Mouse (Mus musculus) cerebellum, postnatal 10 days (tissue): ENCODE data around the gene Vmn2r26.
"Not testable (repeated sequence)": the region's sequence is repeated elsewhere in the genome, so short reads cannot be mapped to it uniquely, and the experiment has no call there.

Experiments
- DNase-seq, 2 experiments: peaks; one replicate each; pipeline ENCODE4 v3.0.0; 2021; ENCODE audit warnings: mixed read lengths in 2 of 2

Vmn2r26 gene

DNA sequence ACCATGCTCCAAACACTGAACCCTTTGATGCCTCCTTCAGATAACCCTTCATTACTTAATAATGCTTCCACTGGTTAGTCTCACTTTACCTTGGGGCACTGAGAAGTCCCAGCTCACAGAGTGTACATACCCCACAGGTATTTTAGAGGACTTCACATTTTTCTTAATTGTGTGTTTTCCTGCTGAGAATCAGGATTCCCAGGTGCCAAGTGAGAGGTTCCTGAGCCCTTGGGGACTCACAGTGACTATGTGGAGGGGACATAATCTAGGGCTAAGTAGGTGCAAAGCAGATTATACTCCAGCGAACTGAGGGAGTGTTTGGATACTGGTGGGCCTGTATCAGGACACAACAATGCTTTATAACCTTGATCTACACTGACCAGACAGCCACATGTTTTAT lies at the start of gene Vmn2r26:
Gene Vmn2r26, plus strand, starts transcription at position 301 of the 400 bp plus-strand sequence.
- DNase-seq: not testable (repeated sequence)

DNA sequence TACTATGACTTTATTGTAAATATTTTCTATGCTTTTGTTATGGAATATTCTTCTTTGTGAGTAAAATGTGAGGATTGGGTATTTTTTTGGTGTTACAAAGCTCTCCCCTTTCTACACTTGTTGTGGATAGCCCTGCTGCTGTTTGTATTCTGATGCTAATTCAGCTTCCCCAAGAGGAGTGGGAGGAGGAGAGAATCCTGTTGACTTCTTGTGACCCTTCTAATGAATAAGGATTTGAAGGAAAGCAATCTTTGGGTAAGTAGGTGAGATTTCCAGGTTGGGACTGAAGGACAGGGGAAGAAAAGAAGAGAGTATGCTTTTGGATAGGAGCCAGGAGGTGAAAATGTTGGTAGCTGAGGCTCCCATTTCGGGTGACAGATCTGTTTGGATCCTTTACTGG lies 3.5 kb upstream of the Vmn2r26 start:
- no peak for DNase-seq

DNA sequence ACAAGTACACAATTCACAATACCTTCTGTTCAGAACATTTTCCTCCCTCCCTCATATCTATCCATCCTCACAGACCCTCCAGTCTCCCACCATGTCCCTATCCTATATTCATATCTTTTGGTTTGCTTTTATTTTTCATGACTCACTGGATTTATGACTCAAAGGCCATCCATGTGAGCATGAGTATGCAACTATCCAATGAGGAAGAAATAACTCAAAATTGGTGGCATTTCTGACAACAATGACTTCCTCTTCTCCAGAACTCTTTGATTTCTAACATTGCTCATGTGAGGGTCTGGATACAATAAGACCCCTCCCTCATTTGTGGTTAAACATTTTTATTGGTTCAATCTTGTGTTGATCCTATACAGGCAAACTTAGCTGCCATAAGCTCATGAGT lies 24.0 kb downstream of the Vmn2r26 start:
- DNase-seq: no peak

DNA sequence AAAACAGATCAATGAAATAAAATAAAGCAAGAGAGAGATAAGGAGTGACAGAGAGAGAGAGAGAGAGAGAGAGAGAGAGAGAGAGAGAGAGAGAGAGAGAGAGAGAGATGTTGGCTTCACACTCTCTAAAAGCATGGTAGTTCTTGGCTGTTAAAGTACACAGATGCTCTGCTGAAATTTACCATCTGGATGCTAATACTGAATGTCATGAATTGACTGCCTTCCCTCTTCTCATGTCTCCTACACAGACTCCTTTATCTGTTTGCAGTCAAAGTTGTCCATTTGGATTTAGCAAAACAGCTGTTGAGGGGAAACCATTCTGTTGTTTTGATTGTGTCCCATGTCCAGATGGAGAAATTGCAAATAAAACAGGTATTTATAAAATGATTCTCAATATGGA lies 29.2 kb downstream of the Vmn2r26 start:
- DNase-seq: not testable (repeated sequence)

DNA sequence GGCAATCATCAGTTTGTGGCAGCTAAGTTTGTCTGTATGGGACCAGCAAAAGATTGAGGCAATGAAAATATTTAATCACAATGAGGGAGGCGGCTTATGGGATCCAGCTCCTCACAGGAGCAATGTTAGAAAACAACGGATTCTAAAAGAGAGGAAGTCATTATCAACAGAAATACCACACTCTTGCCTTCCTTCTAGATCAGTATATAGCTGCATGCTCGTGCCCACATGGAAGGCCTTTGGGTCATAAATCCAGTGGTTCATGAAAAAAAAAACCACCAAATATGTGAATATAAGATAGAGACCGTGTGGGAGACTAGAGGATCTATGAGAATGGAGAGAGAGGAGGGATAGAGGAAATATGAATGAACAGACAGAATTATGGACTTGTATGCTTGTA lies 78.0 kb downstream of the Vmn2r26 start:
- no peak for DNase-seq
